Mouse (Mus musculus) heart, adult 11 months (tissue): Measurements from ENCODE around the gene Ubqln2.
A peak's percentile ranks its signal among the peaks of the same experiment; 100 is the strongest.

ENCODE experiments used
- DNase-seq: peaks from one replicate; pipeline ENCODE4 v3.0.0; 2022

Gene Ubqln2

GRCm38 (mm10) chrX:153497688-153498516 is at the start of gene Ubqln2:
Ubqln2 (plus strand) TSS chrX:153498227.
- DNase-seq = peak; percentile 99

DNA sequence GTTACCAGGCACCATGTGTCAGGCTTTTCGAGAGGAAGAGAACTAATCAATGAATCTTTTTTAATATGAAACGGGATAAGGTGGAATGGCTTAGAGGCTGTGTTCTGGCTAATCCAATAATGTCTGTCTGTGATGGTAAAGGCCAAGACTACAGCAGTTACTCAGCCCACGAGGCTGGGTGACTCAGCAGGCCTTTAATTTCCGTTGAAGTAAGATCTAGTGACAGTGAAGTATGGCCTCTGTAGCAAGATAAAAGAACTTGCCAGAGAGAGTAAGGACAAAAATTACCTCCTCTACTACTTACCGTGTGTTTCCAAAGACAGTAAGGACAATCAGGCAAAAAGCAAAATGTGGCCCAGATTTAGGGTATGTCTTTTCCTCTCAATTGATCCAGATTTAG is 46.1 kb upstream of the Ubqln2 start:
- no peak for DNase-seq

DNA sequence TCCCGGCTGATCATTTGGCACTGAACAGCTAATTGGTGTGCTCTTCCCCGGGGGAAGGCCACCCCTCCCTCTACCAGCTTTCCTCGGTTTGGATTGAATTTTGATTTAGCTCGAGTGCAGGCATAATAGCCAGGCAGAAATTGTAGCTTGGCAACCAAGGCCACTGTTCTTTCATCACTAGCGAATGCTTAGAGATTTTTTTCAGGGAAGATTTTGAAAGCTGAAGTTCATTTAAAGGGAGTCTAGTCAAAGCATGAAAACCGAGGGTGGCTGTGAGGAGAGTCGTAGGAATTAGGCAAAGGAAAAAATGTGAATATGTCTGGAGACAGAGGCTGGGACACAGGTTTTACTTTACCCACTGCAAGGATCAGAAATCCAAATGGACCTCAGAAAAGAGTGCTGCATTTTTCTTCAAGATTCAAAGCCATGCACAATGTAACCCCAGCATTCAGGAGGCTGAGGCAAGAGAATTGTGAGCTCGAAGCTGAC is 21.2 kb upstream of the Ubqln2 start:
- DNase-seq = no peak

- no peak for DNase-seq
Measured at GRCm38 (mm10) chrX:153492326-153492725, 5.7 kb upstream of the Ubqln2 start.

DNA sequence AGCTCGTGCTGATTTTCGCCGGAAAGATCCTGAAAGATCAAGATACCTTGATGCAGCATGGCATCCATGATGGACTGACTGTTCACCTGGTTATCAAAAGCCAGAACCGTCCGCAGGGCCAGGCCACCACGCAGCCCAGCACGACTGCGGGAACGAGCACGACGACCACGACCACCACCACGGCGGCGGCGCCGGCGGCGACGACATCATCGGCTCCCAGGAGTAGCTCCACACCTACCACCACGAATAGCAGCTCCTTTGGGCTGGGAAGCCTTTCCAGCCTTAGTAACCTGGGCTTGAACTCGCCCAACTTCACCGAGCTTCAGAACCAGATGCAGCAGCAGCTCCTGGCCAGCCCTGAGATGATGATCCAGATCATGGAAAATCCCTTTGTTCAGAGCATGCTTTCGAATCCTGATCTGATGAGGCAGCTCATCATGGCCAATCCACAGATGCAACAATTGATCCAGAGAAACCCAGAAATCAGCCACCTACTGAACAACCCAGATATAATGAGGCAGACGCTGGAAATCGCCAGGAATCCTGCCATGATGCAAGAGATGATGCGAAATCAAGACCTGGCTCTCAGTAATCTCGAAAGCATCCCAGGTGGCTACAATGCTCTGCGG is 752 bp downstream of the Ubqln2 start:
- peak; percentile 77 for DNase-seq

DNA sequence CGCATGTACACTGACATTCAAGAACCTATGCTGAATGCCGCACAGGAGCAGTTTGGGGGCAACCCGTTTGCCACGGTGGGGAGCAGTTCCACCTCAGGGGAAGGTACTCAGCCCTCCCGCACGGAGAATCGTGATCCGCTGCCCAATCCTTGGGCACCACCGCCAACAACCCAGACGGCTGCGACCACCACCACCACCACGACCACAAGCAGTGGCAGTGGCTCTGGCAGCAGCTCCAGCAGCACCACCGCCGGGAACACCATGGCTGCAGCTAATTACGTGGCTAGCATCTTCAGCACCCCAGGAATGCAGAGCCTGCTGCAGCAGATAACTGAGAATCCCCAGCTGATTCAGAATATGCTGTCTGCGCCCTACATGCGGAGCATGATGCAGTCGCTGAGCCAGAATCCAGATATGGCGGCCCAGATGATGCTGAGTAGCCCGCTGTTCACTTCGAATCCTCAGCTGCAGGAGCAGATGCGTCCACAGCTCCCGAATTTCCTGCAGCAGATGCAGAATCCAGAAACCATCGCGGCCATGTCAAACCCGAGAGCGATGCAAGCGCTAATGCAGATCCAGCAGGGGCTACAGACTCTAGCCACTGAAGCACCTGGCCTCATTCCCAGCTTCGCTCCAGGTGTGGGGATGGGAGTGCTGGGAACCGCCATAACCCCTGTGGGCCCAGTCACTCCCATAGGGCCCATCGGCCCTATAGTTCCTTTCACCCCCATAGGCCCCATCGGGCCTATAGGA is 1.4 kb downstream of the Ubqln2 start:
- peak; percentile 87 for DNase-seq

DNA sequence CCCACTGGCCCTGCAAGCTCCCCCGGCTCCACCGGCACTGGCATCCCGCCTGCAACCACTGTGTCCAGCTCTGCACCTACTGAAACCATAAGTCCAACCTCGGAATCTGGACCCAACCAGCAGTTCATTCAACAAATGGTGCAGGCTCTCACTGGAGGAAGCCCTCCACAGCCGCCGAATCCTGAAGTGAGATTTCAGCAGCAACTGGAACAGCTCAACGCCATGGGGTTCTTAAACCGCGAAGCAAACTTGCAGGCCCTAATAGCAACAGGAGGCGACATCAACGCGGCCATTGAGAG is 2.0 kb downstream of the Ubqln2 start:
- DNase-seq = peak; percentile 80

DNA sequence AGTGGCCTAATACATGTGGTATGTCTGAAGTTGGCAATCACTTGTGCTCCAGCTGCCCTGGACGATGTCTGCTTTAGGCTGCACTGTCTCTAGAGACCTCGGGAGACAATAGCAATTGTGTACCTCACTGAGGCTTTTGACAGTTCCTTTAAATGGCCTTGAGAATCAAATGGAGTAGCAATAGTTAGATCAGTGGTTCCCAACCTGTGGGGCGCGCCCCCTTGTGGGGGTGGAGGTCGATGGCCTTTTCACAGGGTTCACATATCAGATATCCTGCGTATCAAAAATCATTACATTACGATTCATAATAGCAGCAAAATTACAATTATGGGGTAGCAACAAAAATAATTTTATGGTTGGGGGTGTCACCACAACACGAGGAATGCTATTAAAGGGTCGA is 7.9 kb downstream of the Ubqln2 start:
- DNase-seq = no peak

DNA sequence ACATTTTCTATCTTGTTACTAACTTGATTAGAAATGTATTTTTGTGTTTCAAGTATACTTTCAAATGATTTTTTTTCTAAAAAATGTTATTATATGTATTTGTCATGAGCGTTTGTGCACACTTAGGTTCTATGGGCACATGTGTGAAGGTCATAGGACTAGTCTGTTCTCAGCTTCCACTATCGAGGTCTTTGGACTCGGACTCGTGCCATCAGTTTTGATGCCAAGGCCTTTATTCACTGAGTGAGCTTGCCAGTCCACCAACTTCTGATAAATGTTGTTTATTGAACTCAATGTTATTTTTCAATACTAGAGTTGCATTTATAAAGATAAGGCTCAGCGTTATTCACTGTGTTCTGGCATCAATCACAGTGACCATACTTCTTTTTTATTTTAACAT is 17.5 kb downstream of the Ubqln2 start:
- DNase-seq = no peak

GRCm38 (mm10) chrX:153528399-153528798 is 30.4 kb downstream of the Ubqln2 start:
- DNase-seq = no peak
